Mouse (Mus musculus): ENCODE results near the gene Tldc2. TPM values are rescaled to one million over a fixed set of nuclear protein-coding genes. Genes with fewer than 3 reads are reported as not detected.

Gene Tldc2
- total and polyA plus RNA-seq, 3 experiments, result not detected

GRCm38 (mm10) chr2:157129601-157130164, 42.8 kb downstream of the Tldc2 start:
- peak overlapping the region; percentile 92 for H3K4me2 ChIP-seq (ENCODE audit: insufficient read depth, low read depth, poor library complexity, severe bottlenecking)
- no peaks in the 10 kb centered on the region for H3K9me3 ChIP-seq (replicated peaks; ENCODE audit: low read length)
- no peaks in the 10 kb centered on the region for H3K27me3 ChIP-seq (replicated peaks)
- DNase-seq (ENCODE audit: extremely low read depth), result peak; percentile 62
- peaks cover 29% of the 10 kb centered on the region for H3K79me2 ChIP-seq (replicated peaks; ENCODE audit: control insufficient read depth, extremely low read depth, insufficient read depth, poor library complexity, severe bottlenecking)
- H3K27ac ChIP-seq (ENCODE audit: insufficient read depth, low read depth), result peak overlapping the region; percentile 50
- peaks cover 20 to 29% of the 10 kb centered on the region in 2 experiments for H3K36me3 ChIP-seq (replicated peaks in 1 of 2; ENCODE audit: control insufficient read depth in 1 of 2, insufficient read depth in 1 of 2, low read length in 1 of 2)
- TF ChIP-seq ZNF384 (IDR thresholded peaks at IDR 0.05; ENCODE audit: low read depth, low read length) (peak; percentile 92), ELF1 (IDR thresholded peaks at IDR 0.05; ENCODE audit: low read depth, low read length) (no peak), ZC3H11A (IDR thresholded peaks at IDR 0.05; ENCODE audit: low read depth, low read length) (no peak), SIN3A (IDR thresholded peaks at IDR 0.05; ENCODE audit: low read length) (peak; percentile 84; the same call in 1 of the 2 replicates), E2F4 (IDR thresholded peaks at IDR 0.05; ENCODE audit: insufficient replicate concordance, low read depth, low read length) (no peak), IRF4 (IDR thresholded peaks at IDR 0.05; ENCODE audit: low read depth, low read length) (peak; percentile 86), POLR2AphosphoS2 (IDR thresholded peaks at IDR 0.05; ENCODE audit: low read depth, low read length) (no peak), TCF12 (IDR thresholded peaks at IDR 0.05; ENCODE audit: low read depth, low read length) (no peak), MEF2A (IDR thresholded peaks at IDR 0.05; ENCODE audit: borderline replicate concordance, low read depth, low read length) (peak; percentile 71), MAX (IDR thresholded peaks at IDR 0.05; ENCODE audit: low read length) (peak; percentile 40; the same call in 1 of the 2 replicates), USF1 (IDR thresholded peaks at IDR 0.05; ENCODE audit: low read depth, low read length) (peak; percentile 33; the same call in 1 of the 2 replicates), JUN (IDR thresholded peaks at IDR 0.05; ENCODE audit: insufficient read depth, low read depth, low read length) (no peak), PAX5 (IDR thresholded peaks at IDR 0.05; ENCODE audit: low read length) (no peak), CTCF (conservative IDR thresholded peaks at IDR 0.05 in 1 of 2, IDR thresholded peaks at IDR 0.05 in 1 of 2; ENCODE audit: low read depth in 2 of 2, low read length in 2 of 2) (no peak), HCFC1 (IDR thresholded peaks at IDR 0.05; ENCODE audit: low read depth, low read length) (no peak), ZMIZ1 (IDR thresholded peaks at IDR 0.05; ENCODE audit: low read depth, low read length) (no peak), POLR2A (IDR thresholded peaks at IDR 0.05; ENCODE audit: low read depth, low read length) (no peak), CHD1 (IDR thresholded peaks at IDR 0.05; ENCODE audit: low read depth, low read length) (peak; percentile 87; the same call in 1 of the 2 replicates), MYC (IDR thresholded peaks at IDR 0.05; ENCODE audit: low read depth, low read length) (peak; percentile 72; the same call in 1 of the 2 replicates), EP300 (IDR thresholded peaks at IDR 0.05; ENCODE audit: low read length) (peak; percentile 71), BHLHE40 (IDR thresholded peaks at IDR 0.05; ENCODE audit: low read depth, low read length) (peak; percentile 38; the same call in 1 of the 2 replicates), RAD21 (IDR thresholded peaks at IDR 0.05; ENCODE audit: low read depth, low read length) (no peak), JUND (conservative IDR thresholded peaks at IDR 0.05; ENCODE audit: low read depth, low read length) (peak; percentile 56; the same call in 1 of the 2 replicates), USF2 (conservative IDR thresholded peaks at IDR 0.05; ENCODE audit: low read depth, low read length) (0 out of 2 replicates have a peak, but pooled peaks have one; percentile 32), UBTF (IDR thresholded peaks at IDR 0.05; ENCODE audit: low read depth, low read length) (no peak), MXI1 (IDR thresholded peaks at IDR 0.05; ENCODE audit: low read depth, low read length) (peak; percentile 71), RCOR1 (conservative IDR thresholded peaks at IDR 0.05; ENCODE audit: low read depth, low read length) (no peak), TBP (conservative IDR thresholded peaks at IDR 0.05; ENCODE audit: low read depth, low read length) (0 out of 2 replicates have a peak, but pooled peaks have one; percentile 50), NRF1 (IDR thresholded peaks at IDR 0.05; ENCODE audit: low read depth, low read length) (no peak), ETS1 (conservative IDR thresholded peaks at IDR 0.05; ENCODE audit: low read depth, low read length) (peak; percentile 16), CHD2 (IDR thresholded peaks at IDR 0.05; ENCODE audit: low read length) (no peak), ZKSCAN1 (IDR thresholded peaks at IDR 0.05; ENCODE audit: borderline replicate concordance, low read depth, low read length) (no peak), MAFK (IDR thresholded peaks at IDR 0.05; ENCODE audit: insufficient replicate concordance, low read length) (no peak)
- dilution Hi-C loops (cut with MboI; ENCODE audit: extremely low pct_ligation_motif_present, extremely low pct_unique_long_range_greater_than_20kb, low sequenced_read_pairs), result no loop called here
- peak overlapping the region; percentile 48 to 75 (median 53) for H3K4me3 ChIP-seq (replicated peaks in 1 of 3; ENCODE audit: low read depth in 2 of 3, low read length in 2 of 3, poor library complexity in 1 of 3)
- peak overlapping the region; percentile 48 for H3K9ac ChIP-seq (ENCODE audit: insufficient read depth, low read depth)
- peaks cover 3 to 40% of the 10 kb centered on the region in 2 experiments; a peak in 3 of 4 replicates for H3K4me1 ChIP-seq (ENCODE audit: control insufficient read depth in 1 of 2, insufficient read depth in 2 of 2)
- in situ Hi-C loops (cut with MboI; ENCODE audit: low pct_ligation_motif_present, low pct_unique_long_range_greater_than_20kb, low sequenced_read_pairs), result loop anchor here (10.0 to 25.0 kb wide), 3 partner anchors 55 to 433 kb away; partner anchors contain the start of genes Blcap and Nnat

All from CH12.LX (cell line).